Mouse (Mus musculus): ENCODE results near the gene Sdc3.
A peak's percentile ranks its signal among the peaks of the same experiment; 100 is the strongest.

Sdc3 gene

DNA sequence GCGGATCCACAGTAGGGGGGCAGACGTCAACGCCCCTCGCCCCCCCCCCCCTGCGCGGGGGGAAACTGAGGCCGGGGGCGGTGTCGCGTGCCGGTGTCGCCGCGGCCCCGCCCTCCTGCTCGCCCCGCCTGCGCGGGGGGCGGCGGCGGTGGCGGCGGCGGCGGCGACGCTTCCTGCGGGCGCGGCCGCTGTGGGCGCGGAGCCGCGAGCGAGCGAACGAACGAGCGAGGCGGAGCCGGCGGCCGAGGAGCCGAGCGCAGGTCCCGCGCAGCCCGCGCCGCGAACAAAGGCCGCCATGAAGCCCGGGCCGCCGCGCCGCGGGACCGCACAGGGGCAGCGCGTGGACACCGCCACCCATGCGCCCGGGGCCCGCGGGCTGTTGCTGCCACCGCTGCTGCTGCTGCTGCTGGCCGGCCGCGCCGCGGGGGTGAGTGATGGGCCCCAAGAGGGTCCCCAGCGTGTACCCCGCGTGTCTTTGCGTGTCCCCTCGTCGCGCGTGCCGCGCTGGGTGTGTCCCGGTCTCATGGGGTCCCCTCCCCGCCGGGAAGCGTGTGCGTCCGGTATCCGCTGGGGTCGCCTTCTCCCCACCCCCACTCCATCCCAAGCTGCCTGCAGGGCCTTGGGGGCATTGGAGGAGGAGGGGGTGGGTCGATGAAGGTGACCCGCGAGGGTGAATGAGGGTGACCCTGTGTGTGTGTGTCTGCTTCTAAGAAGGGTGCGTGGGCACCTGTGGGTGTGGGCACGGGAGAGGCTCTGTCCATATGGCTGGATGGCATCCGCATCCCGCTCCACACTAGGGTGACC, at the start of gene Sdc3:
Gene Sdc3 (plus strand): TSS at position 162 of the 804 bp plus-strand sequence.
- no peak for DNase-seq (ENCODE audit: extremely low read depth, low read depth, low spot score)

DNA sequence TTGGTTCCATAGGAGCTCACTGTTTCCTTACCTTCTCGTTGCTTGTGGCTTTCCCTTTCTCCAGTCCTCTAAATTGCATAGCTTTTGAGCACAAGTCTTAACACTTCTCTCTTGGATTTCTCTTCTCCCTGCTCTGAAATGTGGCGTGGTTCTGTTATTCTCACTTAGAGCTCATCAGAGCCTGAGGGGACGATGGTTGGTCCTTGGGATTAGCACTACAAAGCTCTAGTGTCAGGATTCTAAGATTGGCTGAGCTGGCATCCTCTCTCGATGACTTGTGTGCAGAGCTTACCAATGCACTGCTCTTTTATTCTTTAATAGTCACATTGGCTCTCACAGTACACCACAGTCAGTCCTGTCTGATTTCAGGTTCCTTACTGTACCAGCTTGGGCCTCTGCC, 48.3 kb upstream of the Sdc3 start:
- DNase-seq (ENCODE audit: extremely low read depth, low read depth, low spot score), result no peak

GRCm38 (mm10) chr4:130745561-130746306, 46.6 kb upstream of the Sdc3 start:
- DNase-seq (ENCODE audit: extremely low read depth, low read depth, low spot score), result no peak

DNA sequence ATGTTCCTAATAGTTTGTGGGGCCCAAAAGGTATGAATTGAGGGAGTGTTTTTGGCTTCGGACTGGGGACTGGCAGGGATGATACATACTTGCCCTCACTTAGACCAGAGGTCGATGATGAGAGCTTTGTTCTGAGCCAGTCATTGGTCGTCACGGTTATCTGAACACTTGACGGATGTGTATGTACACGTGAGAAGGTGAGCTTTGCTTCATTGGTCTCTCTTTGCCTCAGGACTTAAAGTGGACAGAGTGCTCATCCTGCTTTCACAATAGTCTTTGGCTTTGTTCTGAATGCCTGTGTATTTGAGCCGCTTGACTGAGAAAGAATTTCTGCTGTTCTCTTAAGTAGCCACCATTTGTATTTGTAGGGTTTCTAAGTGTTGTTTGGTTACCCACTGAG, 42.8 kb upstream of the Sdc3 start:
- peak; percentile 64 for DNase-seq (ENCODE audit: extremely low read depth, low read depth, low spot score)

DNA sequence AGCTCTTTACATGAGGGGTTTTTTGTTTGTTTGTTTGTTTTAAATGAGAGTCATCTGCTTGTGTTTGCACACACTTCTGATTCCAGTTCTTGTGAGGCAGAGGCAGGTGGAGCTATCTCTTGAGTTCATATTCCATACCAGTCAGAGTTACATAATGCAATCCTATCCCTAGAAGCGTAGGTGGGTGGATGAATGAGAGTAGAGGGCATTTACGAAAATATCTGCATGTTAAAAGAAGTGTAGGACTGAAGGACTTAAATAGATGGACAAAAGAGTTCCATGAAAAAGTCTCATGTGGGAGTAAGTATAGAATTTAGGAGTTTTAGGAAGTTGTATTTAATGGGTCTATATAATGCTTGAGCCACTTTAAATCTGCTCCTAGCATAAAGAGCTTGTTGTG, 40.4 kb upstream of the Sdc3 start:
- DNase-seq (ENCODE audit: extremely low read depth, low read depth, low spot score), result no peak

GRCm38 (mm10) chr4:130752591-130752990, 39.7 kb upstream of the Sdc3 start:
- DNase-seq (ENCODE audit: extremely low read depth, low read depth, low spot score), result no peak

DNA sequence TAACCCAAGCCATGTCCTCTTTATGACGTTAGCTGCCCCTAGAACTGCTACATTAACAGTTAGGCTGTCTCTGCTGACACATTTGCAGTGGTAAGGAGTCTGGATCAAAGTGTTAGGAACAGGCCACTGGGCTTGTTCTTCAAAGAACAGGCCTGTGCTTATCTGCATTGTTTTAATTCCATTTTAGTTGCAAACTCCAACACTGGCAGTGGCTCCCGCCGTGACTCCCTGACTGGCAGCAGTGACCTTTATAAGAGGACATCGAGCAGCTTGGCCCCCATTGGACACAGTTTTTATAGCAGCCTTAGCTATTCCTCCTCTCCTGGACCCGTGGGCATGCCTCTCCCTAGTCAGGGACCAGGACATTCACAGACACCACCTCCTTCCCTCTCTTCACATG, 38.6 kb upstream of the Sdc3 start:
- DNase-seq (ENCODE audit: extremely low read depth, low read depth, low spot score), result no peak

GRCm38 (mm10) chr4:130754776-130755175, 37.6 kb upstream of the Sdc3 start:
- DNase-seq (ENCODE audit: extremely low read depth, low read depth, low spot score), result peak; percentile 70

DNA sequence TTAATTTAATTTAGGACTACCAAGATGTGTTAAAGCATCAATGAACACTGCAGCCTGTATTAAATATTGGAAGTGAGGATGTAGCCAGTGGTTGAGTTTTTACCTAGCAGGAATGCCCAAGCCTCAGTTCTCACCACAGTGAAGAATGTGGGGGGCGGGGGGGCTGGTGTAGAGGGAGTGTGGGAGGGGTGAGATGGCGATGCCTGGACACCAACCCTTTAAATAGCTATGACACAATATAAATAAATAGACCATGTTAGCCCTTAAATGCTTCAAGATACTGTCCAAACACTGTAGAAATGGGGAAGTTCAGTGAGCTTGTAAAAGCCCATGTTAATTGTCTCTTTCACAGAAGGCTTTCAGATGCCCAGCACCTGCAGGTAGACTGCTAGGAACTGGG, 32.5 kb upstream of the Sdc3 start:
- DNase-seq (ENCODE audit: extremely low read depth, low read depth, low spot score), result no peak

DNA sequence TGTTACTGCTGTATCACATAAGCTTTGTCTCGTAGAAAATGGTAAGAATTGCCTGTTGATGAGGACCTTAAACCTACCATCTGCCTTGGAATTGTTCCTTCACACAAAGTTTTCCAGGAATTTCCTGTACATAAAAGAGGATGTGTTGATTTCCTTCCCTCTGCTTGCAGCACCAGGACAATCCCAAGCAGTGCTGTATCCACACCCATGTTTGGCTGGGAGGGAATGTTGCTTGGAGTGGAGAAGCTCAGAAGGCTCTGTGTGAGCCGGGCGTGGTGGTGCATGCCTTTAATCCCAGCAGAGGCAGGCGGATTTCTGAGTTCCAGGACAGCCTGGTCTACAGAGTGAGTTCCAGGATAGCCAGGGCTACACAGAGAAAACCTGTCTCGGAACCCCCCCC, 30.5 kb upstream of the Sdc3 start:
- DNase-seq (ENCODE audit: extremely low read depth, low read depth, low spot score), result no peak

- peak; percentile 37 for DNase-seq (ENCODE audit: extremely low read depth, low read depth, low spot score)
Observed at GRCm38 (mm10) chr4:130765399-130766160, 26.8 kb upstream of the Sdc3 start.

DNA sequence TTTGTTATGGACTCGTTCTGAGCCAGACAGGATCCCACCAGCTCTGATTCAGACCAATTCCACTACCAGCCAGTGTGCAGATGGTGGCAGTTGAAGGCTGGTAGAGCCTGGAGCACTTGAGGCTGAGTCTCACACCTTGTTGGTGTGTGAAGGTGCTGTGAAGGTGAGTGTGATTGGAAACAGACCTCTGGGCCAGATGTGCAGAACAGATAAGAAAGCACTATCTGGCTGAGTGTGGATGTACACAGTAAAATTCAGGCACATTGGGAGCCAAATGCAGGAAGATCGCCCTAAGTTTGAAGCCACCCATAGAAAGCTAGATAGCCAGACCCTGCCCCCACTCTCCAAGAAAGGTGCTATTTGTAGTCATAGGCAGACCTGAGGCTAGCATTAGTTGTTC, 25.9 kb upstream of the Sdc3 start:
- no peak for DNase-seq (ENCODE audit: extremely low read depth, low read depth, low spot score)

GRCm38 (mm10) chr4:130766926-130767325, 25.4 kb upstream of the Sdc3 start:
- DNase-seq (ENCODE audit: extremely low read depth, low read depth, low spot score), result no peak

DNA sequence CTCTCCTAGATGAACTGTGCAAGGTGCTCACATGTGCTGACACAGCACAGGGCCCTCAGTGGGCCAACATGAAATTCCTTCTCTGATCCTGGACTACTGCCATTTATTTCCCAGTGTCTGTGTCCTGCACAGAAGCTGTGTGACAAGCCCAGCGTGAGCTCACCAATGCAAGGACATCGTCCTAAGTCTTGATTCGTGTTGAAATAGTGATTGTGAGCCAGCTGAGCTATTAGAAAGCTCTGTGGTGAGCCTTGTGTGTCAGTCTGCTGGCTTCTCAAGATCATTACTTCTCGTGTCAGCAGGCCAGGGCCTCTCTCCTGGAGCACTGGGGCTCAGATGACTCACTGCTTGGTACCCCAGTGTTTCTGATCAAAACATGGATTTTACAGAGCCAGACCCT, 18.4 kb upstream of the Sdc3 start:
- DNase-seq (ENCODE audit: extremely low read depth, low read depth, low spot score), result peak; percentile 30

DNA sequence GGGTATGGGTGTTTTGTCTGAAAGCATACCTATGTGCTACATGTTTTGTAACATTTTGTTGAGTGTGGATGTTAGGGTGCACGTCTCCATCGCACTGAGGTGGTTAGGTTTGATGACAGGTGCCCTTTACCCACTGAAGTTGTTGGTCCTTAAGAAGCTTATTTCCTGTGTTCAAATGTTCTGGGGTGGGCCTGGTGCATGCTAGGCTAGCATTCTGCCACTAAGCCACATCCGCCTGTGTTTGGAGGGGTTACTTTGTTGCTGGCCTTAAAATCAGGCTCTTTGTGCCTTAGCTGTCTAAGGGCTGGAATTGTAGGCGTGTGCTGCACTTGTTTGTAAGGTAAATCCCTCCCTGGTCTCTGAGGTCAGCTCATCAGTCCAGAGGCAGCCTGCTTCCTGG, 17.5 kb upstream of the Sdc3 start:
- no peak for DNase-seq (ENCODE audit: extremely low read depth, low read depth, low spot score)

- no peak for DNase-seq (ENCODE audit: extremely low read depth, low read depth, low spot score)
Observed at GRCm38 (mm10) chr4:130777647-130778046, 14.7 kb upstream of the Sdc3 start.

GRCm38 (mm10) chr4:130779037-130779436, 13.3 kb upstream of the Sdc3 start:
- DNase-seq (ENCODE audit: extremely low read depth, low read depth, low spot score), result no peak

DNA sequence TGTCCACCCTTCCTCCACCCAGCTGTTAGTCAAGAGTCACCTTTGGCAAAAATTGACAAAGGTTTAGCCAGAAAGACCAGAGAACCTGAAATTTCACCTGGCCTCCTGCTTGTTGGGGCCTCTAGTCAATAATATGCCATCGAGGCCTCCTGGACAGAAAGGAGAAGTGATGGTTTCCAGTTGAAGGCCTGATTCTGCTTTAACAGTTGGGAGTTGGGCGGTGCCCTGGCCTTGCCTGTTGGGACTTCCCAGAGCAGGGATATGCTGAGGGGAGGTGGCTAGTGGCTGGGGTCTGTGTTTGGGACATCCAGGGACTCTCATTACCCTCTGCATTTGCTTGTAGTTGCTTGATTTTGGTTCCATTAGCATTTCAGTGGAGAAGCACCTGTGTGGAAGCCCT, 9.8 kb upstream of the Sdc3 start:
- DNase-seq (ENCODE audit: extremely low read depth, low read depth, low spot score), result no peak

- DNase-seq (ENCODE audit: extremely low read depth, low read depth, low spot score), result no peak
Observed at GRCm38 (mm10) chr4:130784755-130785154, 7.6 kb upstream of the Sdc3 start.

DNA sequence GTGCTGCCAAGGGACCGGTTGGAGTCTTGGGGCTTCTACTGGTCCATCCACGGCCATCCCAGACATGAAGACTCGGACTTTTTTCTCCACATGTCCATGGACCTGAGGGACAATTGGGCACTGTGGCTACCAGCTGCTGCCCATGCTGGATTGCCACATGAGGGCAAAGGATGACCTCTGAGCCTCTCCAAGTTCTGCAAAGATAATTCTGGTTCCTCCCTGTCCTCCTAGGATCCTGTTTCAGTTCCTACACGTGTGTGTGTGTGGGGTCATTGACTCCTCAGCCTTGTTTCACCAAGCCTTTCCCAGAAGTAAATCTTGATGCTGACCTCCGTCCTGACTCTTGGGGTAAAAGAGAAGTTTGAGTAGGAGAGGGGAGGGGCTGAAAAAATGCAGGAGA, 4.8 kb upstream of the Sdc3 start:
- no peak for DNase-seq (ENCODE audit: extremely low read depth, low read depth, low spot score)

DNA sequence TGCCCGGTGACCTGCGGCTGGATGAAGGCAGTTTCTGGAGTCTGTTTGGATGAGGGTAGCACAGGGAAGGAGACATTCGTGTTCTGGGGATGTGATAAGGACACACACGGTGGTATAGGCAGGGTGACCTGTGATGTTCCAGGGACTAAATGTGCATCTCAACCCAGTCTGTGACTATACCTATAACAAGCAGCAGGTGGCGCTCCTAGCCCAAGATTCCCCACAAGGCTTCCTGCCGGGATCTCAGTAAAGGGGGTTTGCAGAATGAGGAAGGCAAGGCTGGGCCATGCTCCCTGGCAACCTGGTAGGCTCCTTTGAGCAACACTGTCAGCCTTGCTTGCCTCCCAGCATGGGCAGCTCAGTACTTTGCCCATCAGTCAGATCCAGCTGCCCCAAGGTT, 2.2 kb upstream of the Sdc3 start:
- no peak for DNase-seq (ENCODE audit: extremely low read depth, low read depth, low spot score)
